Mouse (Mus musculus) liver, embryonic 14.5 days (tissue): Measurements from ENCODE around the gene Adar. TPM values are rescaled to one million over a fixed set of nuclear protein-coding genes. Genes with fewer than 3 reads are reported as not detected.

ENCODE experiments used
- ATAC-seq: fragments of 200-750 bp; cut with Nextera tagmentation; 2 replicates; pipeline ENCODE4 v1.8.0; 2017; ENCODE audit warnings: moderate number of reproducible peaks, mild to moderate bottlenecking, moderate library complexity; ENCODE audit not compliant: insufficient read depth
- DNase-seq, 3 experiments: peaks; one replicate each; pipeline ENCODE4 v3.0.0-alpha.2; 2012 to 2013; ENCODE audit warnings: low read depth in 3 of 3, low spot score in 3 of 3
- H3K27ac ChIP-seq: fragments of 300-500 bp; sonication (generic); 2 replicates; pipeline ENCODE4 v1.5.1; 2014; ENCODE audit warnings: moderate library complexity, mild to moderate bottlenecking, control low read depth, inconsistent platforms
- H3K27me3 ChIP-seq: fragments of 300-500 bp; sonication (generic); 2 replicates; pipeline ENCODE4 v1.6.1; 2014; ENCODE audit warnings: mild to moderate bottlenecking, low read length, moderate library complexity; ENCODE audit not compliant: control insufficient read depth, insufficient read depth
- H3K36me3 ChIP-seq: fragments of 300-500 bp; sonication (generic); replicated peaks from 2 replicates; pipeline ENCODE4 v1.6.1; 2014; ENCODE audit warnings: low read depth; ENCODE audit not compliant: control insufficient read depth, insufficient read depth
- H3K4me1 ChIP-seq, 2 experiments: fragments of 200-500 bp in 1 of 2; fragments of 300-500 bp in 1 of 2; sonication (generic) in 1 of 2; replicated peaks; 2 replicates each; pipeline ENCODE4 v1.6.1; 2012 to 2014; ENCODE audit warnings: antibody characterized with exemption in 1 of 2, inconsistent platforms in 1 of 2, low read length in 1 of 2; ENCODE audit not compliant: control insufficient read depth in 2 of 2, insufficient read depth in 2 of 2
- H3K4me2 ChIP-seq: fragments of 300-500 bp; sonication (generic); 2 replicates; pipeline ENCODE4 v1.6.1; 2014; ENCODE audit warnings: low read depth, mild to moderate bottlenecking, control low read depth, moderate library complexity
- H3K4me3 ChIP-seq, 2 experiments: fragments of 200-500 bp in 1 of 2; fragments of 300-500 bp in 1 of 2; sonication (generic) in 1 of 2; 2 replicates each; pipeline ENCODE4 v1.5.1; 2012 to 2014; ENCODE audit warnings: low read depth in 2 of 2, low read length in 2 of 2, mild to moderate bottlenecking in 2 of 2, control low read depth in 1 of 2, inconsistent platforms in 1 of 2, moderate library complexity in 1 of 2; ENCODE audit not compliant: insufficient read depth in 1 of 2
- H3K9ac ChIP-seq: fragments of 300-500 bp; sonication (generic); replicated peaks from 2 replicates; pipeline ENCODE4 v1.6.1; 2014; ENCODE audit warnings: mild to moderate bottlenecking, control low read depth, moderate library complexity
- H3K9me3 ChIP-seq: fragments of 300-500 bp; sonication (generic); 2 replicates; pipeline ENCODE4 v1.6.1; 2016; ENCODE audit warnings: low read length, mixed read lengths; ENCODE audit not compliant: control insufficient read depth
- CTCF ChIP-seq: IDR thresholded peaks from 2 replicates; pipeline ENCODE4 v1.5.1; 2016; ENCODE audit warnings: antibody characterized with exemption, low read depth, control low read depth
- EP300 ChIP-seq: IDR thresholded peaks from 2 replicates; pipeline ENCODE4 v1.6.1; 2016; ENCODE audit warnings: antibody characterized with exemption, low read depth
- WGBS: fragments of 180-500 bp; shearing (Covaris S2); extraction: QIAGEN DNeasy Blood & Tissue Kit; methylation state at CpG from one replicate; pipeline ENCODE4 v1.1.7; 2014; ENCODE audit not compliant: insufficient replicate concordance; 5-methylcytosine and 5-hydroxymethylcytosine counted together
- polyA plus RNA-seq, 2 experiments: library from polyadenylated mRNA; depleted of rRNA in 1 of 2; stranded (reverse) in 1 of 2; unstranded in 1 of 2; fragments of >200 nt; fragmentation: Nextera tagmentation in 1 of 2; extraction: Ambion mirVana in 1 of 2; gene quantifications; 2 replicates each; pipeline versions ENCODE4 v1.2.1 to v1.2.3; 2012 to 2014

Adar gene
- polyA plus RNA-seq, 2 experiments: 6.4 to 7.9 TPM

- no peak for TF ChIP-seq EP300
- TF ChIP-seq CTCF: no peak
- H3K27ac ChIP-seq: no peak overlapping the region
- no peak overlapping the region for H3K4me2 ChIP-seq
- DNase-seq (no peak), ATAC-seq (no peak)
- no peak overlapping the region for H3K9ac ChIP-seq
- 61% methylated on average over 5 of the region's 5 CpGs for WGBS
- H3K36me3 ChIP-seq: no peaks in the 10 kb centered on the region
- H3K27me3 ChIP-seq: no peaks in the 10 kb centered on the region
- no peak overlapping the region for H3K4me3 ChIP-seq
- no peaks in the 10 kb centered on the region; a peak in 1 of 4 replicates for H3K4me1 ChIP-seq
- H3K9me3 ChIP-seq: no peaks in the 10 kb centered on the region
Measured at GRCm38 (mm10) chr3:89800774-89801506, 86.1 kb downstream of the Adar start.

- WGBS: 6% methylated on average over 3 of the region's 3 CpGs
- Histone ChIP-seq H3K27me3 (no peaks in the 10 kb centered on the region), H3K9ac (no peak overlapping the region), H3K27ac (no peak overlapping the region), H3K4me2 (no peak overlapping the region), H3K4me3 (no peak overlapping the region), H3K36me3 (no peaks in the 10 kb centered on the region), H3K9me3 (no peaks in the 10 kb centered on the region), H3K4me1 (no peaks in the 10 kb centered on the region; a peak in 1 of 4 replicates)
- no peak for DNase-seq
- no peak for ATAC-seq
- TF ChIP-seq CTCF (no peak), EP300 (no peak)
Measured at GRCm38 (mm10) chr3:89801507-89801847, 86.7 kb downstream of the Adar start.

GRCm38 (mm10) chr3:89802876-89803275 is 88.1 kb downstream of the Adar start:
- DNase-seq (no peak), ATAC-seq (no peak)
- H3K4me1 ChIP-seq: peaks cover 6 to 9% of the 10 kb centered on the region in 2 experiments
- H3K9ac ChIP-seq: no peak overlapping the region
- no peaks in the 10 kb centered on the region for H3K9me3 ChIP-seq
- H3K27me3 ChIP-seq: no peaks in the 10 kb centered on the region
- TF ChIP-seq CTCF (no peak), EP300 (no peak)
- no peaks in the 10 kb centered on the region for H3K36me3 ChIP-seq
- no peak overlapping the region for H3K27ac ChIP-seq
- H3K4me3 ChIP-seq: no peak overlapping the region
- no peak overlapping the region for H3K4me2 ChIP-seq
- WGBS: 57% methylated on average over 15 of the region's 15 CpGs

Other genes starting within 250 kb of the Adar start
- gene Kcnn3, start 194.9 kb upstream of the Adar start, polyA plus RNA-seq (2012; rRNA removed): 0.02 and 0.03 TPM in 2 replicates
- gene Kcnn3, start 194.9 kb upstream of the Adar start, polyA plus RNA-seq (2014; fragmentation: Nextera tagmentation; extraction: Ambion mirVana): not detected in 2 replicates
- 0.12 and 0.15 TPM in 2 replicates for gene Chrnb2, start 49.6 kb downstream of the Adar start, polyA plus RNA-seq (2012; rRNA removed)
- 0.10 and 0.18 TPM in 2 replicates for gene Chrnb2, start 49.6 kb downstream of the Adar start, polyA plus RNA-seq (2014; fragmentation: Nextera tagmentation; extraction: Ambion mirVana)
- 6.7 and 9.0 TPM in 2 replicates for gene Ube2q1, start 58.6 kb downstream of the Adar start, polyA plus RNA-seq (2012; rRNA removed)
- gene Ube2q1, start 58.6 kb downstream of the Adar start, polyA plus RNA-seq (2014; fragmentation: Nextera tagmentation; extraction: Ambion mirVana): 6.3 and 6.7 TPM in 2 replicates
- gene She, start 116.3 kb downstream of the Adar start, polyA plus RNA-seq (2012; rRNA removed): 0.50 and 0.55 TPM in 2 replicates
- 0.81 and 0.86 TPM in 2 replicates for gene She, start 116.3 kb downstream of the Adar start, polyA plus RNA-seq (2014; fragmentation: Nextera tagmentation; extraction: Ambion mirVana)
- 0.92 and 1.2 TPM in 2 replicates for gene Il6ra, start 198.2 kb downstream of the Adar start, polyA plus RNA-seq (2012; rRNA removed)
- 1.3 and 1.9 TPM in 2 replicates for gene Il6ra, start 198.2 kb downstream of the Adar start, polyA plus RNA-seq (2014; fragmentation: Nextera tagmentation; extraction: Ambion mirVana)
- 2.9 and 3.4 TPM in 2 replicates for gene Atp8b2, start 248.5 kb downstream of the Adar start, polyA plus RNA-seq (2012; rRNA removed)
- 1.8 TPM in 2 replicates for gene Atp8b2, start 248.5 kb downstream of the Adar start, polyA plus RNA-seq (2014; fragmentation: Nextera tagmentation; extraction: Ambion mirVana)